Mouse (Mus musculus) limb, embryonic 15.5 days (tissue): ENCODE measurements around the gene Tmem184a. TPM values are rescaled to one million over a fixed set of nuclear protein-coding genes. Genes with fewer than 3 reads are reported as not detected.

Source experiments
- ATAC-seq: fragments of 200-750 bp; cut with Nextera tagmentation; 2 replicates; pipeline ENCODE4 v1.8.0; 2017; ENCODE audit warnings: low read depth, moderate TSS enrichment; ENCODE audit not compliant: insufficient number of reproducible peaks, low FRiP score, low TSS enrichment
- H3K27ac ChIP-seq: fragments of 300-500 bp; sonication (generic); 2 replicates; pipeline ENCODE4 v1.5.1; 2015; ENCODE audit warnings: moderate library complexity, mild to moderate bottlenecking, inconsistent platforms
- H3K27me3 ChIP-seq: fragments of 300-500 bp; sonication (generic); 2 replicates; pipeline ENCODE4 v1.6.1; 2015; ENCODE audit warnings: inconsistent platforms
- H3K36me3 ChIP-seq: fragments of 300-500 bp; sonication (generic); 2 replicates; pipeline ENCODE4 v1.6.1; 2015; ENCODE audit warnings: inconsistent platforms
- H3K4me1 ChIP-seq: fragments of 300-500 bp; sonication (generic); 2 replicates; pipeline ENCODE4 v1.6.1; 2015; ENCODE audit warnings: inconsistent platforms
- H3K4me2 ChIP-seq: fragments of 300-500 bp; sonication (generic); 2 replicates; pipeline ENCODE4 v1.6.1; 2015; ENCODE audit warnings: mild to moderate bottlenecking, inconsistent platforms
- H3K4me3 ChIP-seq: fragments of 300-500 bp; sonication (generic); 2 replicates; pipeline ENCODE4 v1.5.1; 2015; ENCODE audit warnings: mild to moderate bottlenecking, inconsistent platforms
- H3K9ac ChIP-seq: fragments of 300-500 bp; sonication (generic); 2 replicates; pipeline ENCODE4 v1.6.1; 2015; ENCODE audit warnings: inconsistent platforms
- H3K9me3 ChIP-seq: fragments of 300-500 bp; sonication (generic); 2 replicates; pipeline ENCODE4 v1.6.1; 2016; ENCODE audit warnings: inconsistent platforms
- WGBS: fragments of 180-500 bp; shearing (Covaris S2); methylation state at CpG from one replicate; pipeline ENCODE4 v1.1.7; 2015; 5-methylcytosine and 5-hydroxymethylcytosine counted together
- polyA plus RNA-seq: library from polyadenylated mRNA; unstranded; fragments of >200 nt; fragmentation: Nextera tagmentation; extraction: Ambion mirVana; gene quantifications from 2 replicates; pipeline ENCODE4 v1.2.1, GENCODE M21; 2015

Gene Tmem184a
- polyA plus RNA-seq, 1 experiment from 2014 or later, result 11.1 TPM

DNA sequence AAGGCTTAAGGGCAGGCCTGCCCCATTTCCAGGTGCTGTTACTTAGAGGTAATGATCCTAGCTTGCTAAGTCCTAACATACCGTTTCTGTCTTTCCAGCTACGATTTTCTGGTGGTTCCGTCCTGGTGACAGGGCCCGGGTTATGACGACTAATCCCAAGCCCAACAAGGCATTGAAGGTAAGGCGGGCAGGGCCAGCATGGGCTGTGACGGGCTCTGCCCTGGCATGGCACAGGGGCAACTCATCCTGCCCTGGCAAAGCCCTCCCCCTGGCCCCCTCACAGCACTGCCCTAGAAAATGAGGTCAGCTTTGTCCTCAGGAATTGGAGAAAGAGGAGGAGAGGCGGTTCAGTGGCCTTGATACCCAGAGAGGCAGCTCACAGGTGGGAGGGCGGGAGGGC lies 20.7 kb downstream of the Tmem184a start:
- Histone ChIP-seq H3K27me3 (no peaks in the 10 kb centered on the region), H3K9ac (no peak overlapping the region), H3K36me3 (peaks cover 22% of the 10 kb centered on the region), H3K4me2 (no peak overlapping the region), H3K4me3 (no peak overlapping the region), H3K9me3 (no peaks in the 10 kb centered on the region), H3K27ac (no peak overlapping the region), H3K4me1 (peaks cover 53% of the 10 kb centered on the region)
- 84% methylated on average over 9 of the region's 9 CpGs for WGBS
- no peak for ATAC-seq

DNA sequence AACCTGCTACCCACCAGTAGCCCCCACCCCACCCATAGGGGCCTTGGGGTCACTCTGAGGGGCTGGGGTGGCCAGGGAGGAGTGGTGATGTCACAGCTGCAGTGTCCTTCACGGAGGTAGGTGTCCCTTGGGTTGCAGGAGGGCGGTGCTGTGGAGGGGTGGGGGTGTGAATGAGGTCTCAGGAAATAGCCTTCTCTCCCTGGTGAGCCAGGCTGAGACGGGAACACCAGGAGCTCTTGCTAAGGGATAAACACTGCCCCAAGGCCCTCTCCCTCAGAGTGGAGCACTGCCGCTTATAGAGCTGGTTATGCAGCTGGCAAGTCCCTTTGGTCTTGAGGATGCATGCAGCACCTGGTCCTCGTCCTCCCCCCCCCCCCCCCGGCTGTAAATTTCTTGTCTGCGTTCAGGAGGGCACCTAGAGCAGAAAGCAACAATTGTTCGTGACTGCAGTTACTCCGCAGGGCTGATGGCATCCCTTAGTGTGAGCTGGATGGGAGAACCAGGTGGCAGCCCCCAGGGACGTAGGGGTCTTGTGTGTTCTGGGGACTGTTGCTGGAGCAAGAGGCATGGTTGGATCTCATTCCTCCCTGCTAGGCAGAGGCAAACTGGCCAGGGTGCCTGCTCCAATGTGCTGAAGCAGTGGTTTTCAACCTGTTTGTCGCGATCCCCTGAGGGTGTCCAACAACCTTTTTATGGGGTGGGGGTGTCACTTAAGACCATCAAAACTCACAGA lies 21.4 kb downstream of the Tmem184a start:
- Histone ChIP-seq H3K4me1 (peaks cover 53% of the 10 kb centered on the region), H3K27ac (0 out of 2 replicates have a peak overlapping the region, but pooled peaks have one; percentile 5), H3K27me3 (no peaks in the 10 kb centered on the region), H3K36me3 (peaks cover 22% of the 10 kb centered on the region), H3K4me3 (no peak overlapping the region), H3K9ac (peak overlapping the region; percentile 26; the same call in 1 of the 2 replicates), H3K9me3 (no peaks in the 10 kb centered on the region), H3K4me2 (peak overlapping the region; percentile 27)
- no peak for ATAC-seq
- WGBS, result 33% methylated on average over 12 of the region's 12 CpGs

DNA sequence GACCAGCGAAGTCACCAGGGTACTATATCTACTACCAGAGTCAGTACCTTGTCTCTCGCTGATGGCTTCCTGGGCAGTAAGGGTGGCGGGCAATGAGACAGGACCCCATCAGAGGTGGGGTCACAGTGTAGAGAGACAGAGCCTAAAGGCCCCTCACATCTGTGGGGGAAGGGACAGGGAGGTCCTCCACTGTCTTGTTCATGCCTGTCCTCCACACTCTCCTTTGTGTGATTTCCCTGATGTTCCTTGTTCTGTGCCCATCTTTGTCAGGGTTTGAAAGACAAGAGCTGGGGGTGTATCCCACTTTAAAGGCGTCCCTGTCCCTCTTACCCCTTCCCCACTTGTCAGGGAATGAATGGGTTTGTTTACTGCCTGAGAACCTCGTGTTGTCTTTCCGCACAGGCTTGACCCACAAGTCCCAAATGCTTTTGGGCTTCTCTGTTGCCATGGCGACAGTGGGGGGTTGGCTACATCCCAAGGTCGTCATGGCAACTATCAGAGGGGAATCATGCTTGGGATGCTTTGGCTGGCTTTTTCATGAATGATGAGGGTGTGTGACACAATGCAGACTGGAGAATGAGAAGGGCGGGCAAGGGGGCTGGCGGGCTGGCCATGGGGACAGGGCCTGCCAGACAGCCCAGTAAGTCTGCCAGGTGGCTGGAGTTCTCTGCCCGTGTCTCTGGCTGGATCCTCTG lies 22.1 kb downstream of the Tmem184a start:
- Histone ChIP-seq H3K4me3 (no peak overlapping the region), H3K4me2 (peak overlapping the region; percentile 34), H3K4me1 (peaks cover 55% of the 10 kb centered on the region), H3K27ac (peak overlapping the region; percentile 75), H3K27me3 (no peaks in the 10 kb centered on the region), H3K9ac (peak overlapping the region; percentile 26; the same call in 1 of the 2 replicates), H3K9me3 (no peaks in the 10 kb centered on the region), H3K36me3 (peaks cover 22% of the 10 kb centered on the region)
- no peak for ATAC-seq
- WGBS, result 39% methylated on average over 11 of the region's 11 CpGs

DNA sequence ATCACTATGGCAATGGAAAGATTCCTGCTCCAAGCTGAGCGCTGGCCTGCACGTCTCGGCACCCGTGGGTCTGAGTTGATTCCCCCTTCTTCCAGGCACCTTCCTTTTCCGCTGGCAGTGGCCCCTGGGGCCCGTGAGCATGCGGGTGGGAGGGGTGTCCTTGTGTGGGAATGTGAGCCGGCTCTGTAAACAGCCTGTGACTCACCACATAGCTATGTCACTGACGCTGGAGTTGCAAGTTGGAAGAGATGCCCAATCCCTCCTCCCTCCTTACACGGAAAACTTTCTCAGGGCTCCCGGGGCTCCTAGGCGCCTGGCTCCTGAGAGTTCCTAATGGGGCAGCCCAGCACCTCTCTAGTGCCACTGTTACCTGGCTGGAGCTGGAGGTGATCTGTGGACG lies 22.8 kb downstream of the Tmem184a start:
- peaks cover 61% of the 10 kb centered on the region for H3K4me1 ChIP-seq

GRCm38 (mm10) chr5:139796001-139796620 lies 23.6 kb downstream of the Tmem184a start:
- Histone ChIP-seq H3K27ac (peak overlapping the region; percentile 75; the same call in 1 of the 2 replicates), H3K9me3 (no peaks in the 10 kb centered on the region), H3K27me3 (no peaks in the 10 kb centered on the region), H3K4me2 (peak overlapping the region; percentile 34; the same call in 1 of the 2 replicates), H3K4me1 (peaks cover 66% of the 10 kb centered on the region), H3K9ac (no peak overlapping the region), H3K4me3 (0 out of 2 replicates have a peak overlapping the region, but pooled peaks have one; percentile 15), H3K36me3 (peaks cover 17% of the 10 kb centered on the region)
- 71% methylated on average over 9 of the region's 9 CpGs for WGBS
- ATAC-seq, result no peak

More for the DNA sequence above, 22.8 kb downstream of the Tmem184a start:
- Histone ChIP-seq H3K4me3 (peak overlapping the region; percentile 15), H3K9me3 (no peaks in the 10 kb centered on the region), H3K27me3 (no peaks in the 10 kb centered on the region), H3K36me3 (peaks cover 22% of the 10 kb centered on the region), H3K9ac (0 out of 2 replicates have a peak overlapping the region, but pooled peaks have one; percentile 17), H3K4me2 (peak overlapping the region; percentile 34), H3K27ac (peak overlapping the region; percentile 75)
- peak; percentile 57; the same call in 1 of the 2 replicates for ATAC-seq
- WGBS, result 10% methylated on average over 13 of the region's 13 CpGs

GRCm38 (mm10) chr5:139794938-139795337 lies 24.8 kb downstream of the Tmem184a start:
- Histone ChIP-seq H3K4me1 (peaks cover 70% of the 10 kb centered on the region), H3K4me3 (no peak overlapping the region), H3K27ac (no peak overlapping the region), H3K36me3 (peaks cover 5% of the 10 kb centered on the region), H3K9me3 (no peaks in the 10 kb centered on the region), H3K4me2 (no peak overlapping the region), H3K27me3 (no peaks in the 10 kb centered on the region), H3K9ac (no peak overlapping the region)
- ATAC-seq, result no peak
- 58% methylated on average over 10 of the region's 10 CpGs for WGBS

DNA sequence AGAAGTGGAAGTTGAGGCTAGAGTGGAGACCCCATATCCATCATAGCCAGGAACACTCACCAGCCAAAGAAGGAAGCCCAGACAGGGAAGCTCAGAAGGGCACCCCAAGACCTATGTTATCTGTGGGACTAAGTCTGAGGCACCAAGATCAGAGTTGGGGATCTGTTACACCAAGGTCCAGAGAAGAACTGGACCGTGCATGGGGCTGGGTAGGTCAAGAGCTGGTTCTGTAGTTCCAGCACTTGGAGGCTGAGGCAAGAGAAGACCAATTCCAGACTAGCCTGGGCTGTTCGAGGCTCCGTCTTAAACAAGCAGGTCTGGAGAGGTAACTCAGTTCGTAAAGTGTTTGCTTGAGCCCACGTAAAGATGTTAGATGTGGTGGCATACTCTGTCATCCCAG lies 25.6 kb downstream of the Tmem184a start:
- no peak for ATAC-seq
- H3K4me1 ChIP-seq, result peaks cover 70% of the 10 kb centered on the region

GRCm38 (mm10) chr5:139793338-139794089 lies 26.2 kb downstream of the Tmem184a start:
- no peak for ATAC-seq
- no peaks in the 10 kb centered on the region for H3K36me3 ChIP-seq
- peak overlapping the region; percentile 2; the same call in 1 of the 2 replicates for H3K4me3 ChIP-seq
- H3K4me2 ChIP-seq, result peak overlapping the region; percentile 100; the same call in 1 of the 2 replicates
- H3K9ac ChIP-seq, result no peak overlapping the region
- WGBS, result 42% methylated on average over 11 of the region's 11 CpGs
- H3K27me3 ChIP-seq, result no peaks in the 10 kb centered on the region
- peaks cover 68% of the 10 kb centered on the region for H3K4me1 ChIP-seq
- no peaks in the 10 kb centered on the region for H3K9me3 ChIP-seq
- peak overlapping the region; percentile 51; the same call in 1 of the 2 replicates for H3K27ac ChIP-seq

More for the DNA sequence above, 25.6 kb downstream of the Tmem184a start:
- no peaks in the 10 kb centered on the region for H3K9me3 ChIP-seq
- no peak overlapping the region for H3K4me2 ChIP-seq
- 69% methylated on average over 5 of the region's 5 CpGs for WGBS
- H3K27me3 ChIP-seq, result no peaks in the 10 kb centered on the region
- H3K9ac ChIP-seq, result no peak overlapping the region
- H3K27ac ChIP-seq, result no peak overlapping the region
- no peak overlapping the region for H3K4me3 ChIP-seq
- no peaks in the 10 kb centered on the region for H3K36me3 ChIP-seq

- H3K36me3 ChIP-seq, result no peaks in the 10 kb centered on the region
- no peak for ATAC-seq
- peak overlapping the region; percentile 100; the same call in 1 of the 2 replicates for H3K4me2 ChIP-seq
- WGBS, result 39% methylated on average over 3 of the region's 3 CpGs
- H3K27ac ChIP-seq, result peak overlapping the region; percentile 51; the same call in 1 of the 2 replicates
- no peak overlapping the region for H3K9ac ChIP-seq
- H3K9me3 ChIP-seq, result no peaks in the 10 kb centered on the region
- H3K27me3 ChIP-seq, result no peaks in the 10 kb centered on the region
- H3K4me3 ChIP-seq, result peak overlapping the region; percentile 2; the same call in 1 of the 2 replicates
- H3K4me1 ChIP-seq, result peaks cover 63% of the 10 kb centered on the region
These were observed 26.8 kb downstream of the Tmem184a start for GRCm38 (mm10) chr5:139792966-139793337.

DNA sequence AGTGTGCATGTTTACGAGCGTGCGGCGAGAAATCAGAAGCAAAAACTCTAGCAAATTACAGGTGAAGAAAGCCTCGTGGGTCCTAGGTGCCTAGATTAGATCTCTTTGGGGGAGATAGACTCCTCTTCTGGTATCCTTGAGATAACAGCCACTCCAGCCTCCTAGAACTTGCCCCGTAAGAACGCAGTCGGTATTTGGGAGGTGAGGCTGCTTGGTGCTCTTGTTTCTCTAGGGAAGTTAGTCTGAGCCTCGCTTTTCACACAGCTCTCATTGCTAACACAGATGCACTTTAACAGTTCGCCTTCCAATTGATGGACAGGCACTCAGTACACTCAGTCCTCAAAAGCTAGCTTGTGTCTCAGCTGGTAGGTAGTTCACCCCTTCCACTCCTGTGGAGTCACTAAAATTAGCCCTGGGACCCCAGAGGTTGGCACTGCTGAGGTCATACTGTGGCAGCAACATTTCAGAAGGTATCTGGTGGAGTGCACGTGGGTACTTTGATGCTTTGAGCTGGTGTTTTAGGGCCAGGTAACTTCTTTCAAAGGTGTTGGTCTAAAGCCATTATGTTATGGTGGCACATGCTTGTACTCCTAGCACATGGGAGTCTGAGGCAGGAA lies 27.4 kb downstream of the Tmem184a start:
- peak overlapping the region; percentile 94 for H3K4me3 ChIP-seq
- H3K27me3 ChIP-seq, result no peaks in the 10 kb centered on the region
- H3K9me3 ChIP-seq, result no peaks in the 10 kb centered on the region
- ATAC-seq, result no peak
- peaks cover 56% of the 10 kb centered on the region for H3K4me1 ChIP-seq
- peak overlapping the region; percentile 73 for H3K9ac ChIP-seq
- 15% methylated on average over 11 of the region's 11 CpGs for WGBS
- peak overlapping the region; percentile 100 for H3K4me2 ChIP-seq
- H3K27ac ChIP-seq, result no peak overlapping the region
- no peaks in the 10 kb centered on the region for H3K36me3 ChIP-seq
